In genomic region chr1:133068268-133068667, GRCm38 (mm10) we compare ENCODE assay signal across 9 mouse cellular contexts. TPM values are rescaled to one million over a fixed set of nuclear protein-coding genes. Genes with fewer than 3 reads are reported as not detected.
DNase-seq lines count a peak whose midpoint lies in the region; ATAC-seq and TF ChIP-seq lines count a peak whose summit lies in the region.
"Had no signal": no experiment of that assay in that cellular context is flagged by ENCODE, and none has a peak within 500 bp of the region (broad histone marks: within the 10 kb centered on the region; RNA-seq: fewer than 3 reads in every experiment).

No protein-coding gene starts in this region.

- no peak for TF ChIP-seq CTCF in gastrocnemius, adult 2 months (IDR thresholded peaks at IDR 0.05)

- in situ Hi-C loops in ES-E14 (cut with MboI; ENCODE audit: low sequenced_read_pairs in 2 of 2, unreplicated experiment in 2 of 2): no loop called here

- H3K9ac ChIP-seq in ES-E14 (ENCODE audit: insufficient read depth, low read depth, low read length, poor library complexity, severe bottlenecking): 0 out of 2 replicates have a peak overlapping the region, but pooled peaks have one; percentile 28

- peak overlapping the region; percentile 92 for H3K27ac ChIP-seq in gastrocnemius, adult 2 months
- H3K27ac ChIP-seq in ES-E14 (ENCODE audit: insufficient read depth, low read depth, low read length, poor library complexity, severe bottlenecking): no peak overlapping the region
- peak overlapping the region; percentile 56 for H3K27ac ChIP-seq in limb, embryonic 10.5 days

- intact Hi-C loops in gastrocnemius, adult 2 months (cut with DNase I): loop anchor here (2.0 kb wide), 1 partner anchor 21 kb away; no protein-coding TSS in a partner anchor
- intact Hi-C loops in gastrocnemius, postnatal 36 days (cut with DNase I): no loop called here

- WGBS in limb, embryonic 10.5 days: 63% methylated on average over 5 of the region's 5 CpGs

- H3K4me3 ChIP-seq in gastrocnemius, adult 2 months: peak overlapping the region; percentile 82
- no peak overlapping the region for H3K4me3 ChIP-seq in ES-E14 (ENCODE audit: insufficient read depth in 1 of 2, low read depth in 1 of 2, low read length in 2 of 2, poor library complexity in 1 of 2, severe bottlenecking in 1 of 2)
- H3K4me3 ChIP-seq in limb, embryonic 10.5 days: no peak overlapping the region

- H3K27me3 ChIP-seq in limb, embryonic 10.5 days (ENCODE audit: low read depth, poor library complexity, severe bottlenecking): no peaks in the 10 kb centered on the region

- ATAC-seq in inflammation-experienced regulatory T-cells, adult 6 months: no peak

- peaks cover 0 to 7% of the 10 kb centered on the region in 2 experiments; a peak in 2 of 4 replicates for H3K4me1 ChIP-seq in ES-E14 (ENCODE audit: control insufficient read depth in 2 of 2, insufficient read depth in 2 of 2, low read length in 2 of 2, poor library complexity in 1 of 2)
- peaks cover 16% of the 10 kb centered on the region for H3K4me1 ChIP-seq in limb, embryonic 10.5 days

- no peaks in the 10 kb centered on the region for H3K9me3 ChIP-seq in ES-E14 (ENCODE audit: control insufficient read depth, insufficient read depth, low read depth, low read length)
- no peaks in the 10 kb centered on the region for H3K9me3 ChIP-seq in limb, embryonic 10.5 days (replicated peaks)

- DNase-seq in gastrocnemius, adult 2 months: peak; percentile 72
- no peak for DNase-seq in gastrocnemius, adult 18-20 months (ENCODE audit: low spot score)
- no peak for DNase-seq in ES-E14 (ENCODE audit: low read depth, low spot score)
- DNase-seq in gastrocnemius, postnatal 36 days: peak; percentile 33 to 54
- no peak for DNase-seq in limb, embryonic 10.5 days (ENCODE audit: low spot score)
- no peak for DNase-seq in urinary bladder, postnatal 4 days (ENCODE audit: low spot score in 2 of 2)
- DNase-seq in testis, postnatal 10 days (ENCODE audit: low spot score): no peak
- DNase-seq: kidney, postnatal 36 days had no signal

- H3K36me3 ChIP-seq in ES-E14 (ENCODE audit: control insufficient read depth, insufficient read depth, low read length, poor library complexity, severe bottlenecking): no peaks in the 10 kb centered on the region
- H3K36me3 ChIP-seq in limb, embryonic 10.5 days: peaks cover 33% of the 10 kb centered on the region

TF ChIP-seq in ES-E14, 5 proteins besides CTCF, POLR2A, EP300 and RAD21:
- no peak for TF ChIP-seq ZNF384 (IDR thresholded peaks at IDR 0.05; ENCODE audit: low read depth, low read length)
- TF ChIP-seq ZC3H11A (IDR thresholded peaks at IDR 0.05; ENCODE audit: borderline replicate concordance, low read depth, low read length): no peak
- no peak for TF ChIP-seq HCFC1 (IDR thresholded peaks at IDR 0.05; ENCODE audit: borderline replicate concordance, insufficient read depth, low read length)
- no peak for TF ChIP-seq CHD2 (IDR thresholded peaks at IDR 0.05; ENCODE audit: low read depth, low read length)
- TF ChIP-seq MAFK (IDR thresholded peaks at IDR 0.05; ENCODE audit: insufficient read depth, low read depth, low read length): no peak

RNA-seq across cellular contexts. Expression of gene Pik3c2b, which starts 22.8 kb away (rescaled TPM):
- 10 to 100 TPM in 1 of 2 experiments, 1 to 10 TPM in 1; 9.8 to 11.0 TPM for total RNA-seq in gastrocnemius, adult 2 months (2021)
- total RNA-seq in gastrocnemius, adult 18-20 months (2021): 10 to 100 TPM in 1 of 2 experiments, 1 to 10 TPM in 1; 8.2 to 10.8 TPM
- 3.1 and 4.7 TPM in 2 replicates for total RNA-seq in ES-E14 (2012; rRNA removed)
- 10 to 100 TPM in 1 of 2 experiments, 1 to 10 TPM in 1; 9.3 to 11.1 TPM for total RNA-seq in gastrocnemius, postnatal 36 days (2021)
- polyA plus RNA-seq in limb, embryonic 10.5 days (2016; fragmentation: Nextera tagmentation; extraction: Ambion mirVana): 6.1 and 7.4 TPM in 2 replicates
- under 1 TPM; 0.36 to 0.67 (median 0.61) TPM for polyA plus RNA-seq in inflammation-experienced regulatory T-cells, adult 6 months (2017; shearing (Covaris generic))

RNA-seq across cellular contexts. Expression of gene Mdm4, which starts 37.9 kb away (rescaled TPM):
- 10 to 100 TPM; 26.3 to 32.4 TPM for total RNA-seq in gastrocnemius, adult 2 months (2021)
- 10 to 100 TPM; 20.6 to 22.3 TPM for total RNA-seq in gastrocnemius, adult 18-20 months (2021)
- total RNA-seq in ES-E14 (2012; rRNA removed): 136 and 254 TPM in 2 replicates
- 10 to 100 TPM; 22.7 to 28.1 TPM for total RNA-seq in gastrocnemius, postnatal 36 days (2021)
- polyA plus RNA-seq in limb, embryonic 10.5 days (2016; fragmentation: Nextera tagmentation; extraction: Ambion mirVana): 35.0 and 43.4 TPM in 2 replicates
- polyA plus RNA-seq in inflammation-experienced regulatory T-cells, adult 6 months (2017; shearing (Covaris generic)): 100 to 1,000 TPM in 1 of 3 experiments, 10 to 100 TPM in 2; 94.1 to 139 (median 98.6) TPM

Comparison
In these comparisons a context has a peak if more than half of its experiments do, and no peak if none do; other contexts are left out.
1. DNase-seq: peak in gastrocnemius, adult 2 months (single experiment) and gastrocnemius, postnatal 36 days (2 of 2); none in gastrocnemius, adult 18-20 months (single experiment), ES-E14 (single experiment), limb, embryonic 10.5 days (single experiment), urinary bladder, postnatal 4 days (0 of 2) and testis, postnatal 10 days (single experiment).